Mouse (Mus musculus) liver, embryonic 12.5 days (tissue): ENCODE results near the gene Gm19935. TPM values are rescaled to one million over a fixed set of nuclear protein-coding genes. Genes with fewer than 3 reads are reported as not detected.

ENCODE experiments used
- ATAC-seq: fragments of 200-750 bp; cut with Nextera tagmentation; 2 replicates; pipeline ENCODE4 v1.8.0; 2017; ENCODE audit warnings: moderate number of reproducible peaks, mild to moderate bottlenecking, moderate library complexity
- H3K27ac ChIP-seq: fragments of 300-500 bp; sonication (generic); 2 replicates; pipeline ENCODE4 v1.5.1; 2016; ENCODE audit warnings: mild to moderate bottlenecking
- H3K27me3 ChIP-seq: fragments of 300-500 bp; sonication (generic); replicated peaks from 2 replicates; pipeline ENCODE4 v1.6.1; 2016; ENCODE audit warnings: mild to moderate bottlenecking, moderate library complexity
- H3K36me3 ChIP-seq: fragments of 300-500 bp; sonication (generic); 2 replicates; pipeline ENCODE4 v1.6.1; 2016; ENCODE audit warnings: mild to moderate bottlenecking, moderate library complexity
- H3K4me1 ChIP-seq: fragments of 300-500 bp; sonication (generic); 2 replicates; pipeline ENCODE4 v1.6.1; 2016
- H3K4me2 ChIP-seq: fragments of 300-500 bp; sonication (generic); 2 replicates; pipeline ENCODE4 v1.6.1; 2016; ENCODE audit warnings: mild to moderate bottlenecking, moderate library complexity
- H3K4me3 ChIP-seq: fragments of 300-500 bp; sonication (generic); 2 replicates; pipeline ENCODE4 v1.5.1; 2016; ENCODE audit warnings: mild to moderate bottlenecking, moderate library complexity
- H3K9ac ChIP-seq: fragments of 300-500 bp; sonication (generic); 2 replicates; pipeline ENCODE4 v1.6.1; 2016; ENCODE audit warnings: mild to moderate bottlenecking, moderate library complexity
- H3K9me3 ChIP-seq: fragments of 300-500 bp; sonication (generic); replicated peaks from 2 replicates; pipeline ENCODE4 v1.6.1; 2016; ENCODE audit warnings: mild to moderate bottlenecking, moderate library complexity
- WGBS: fragments of 180-500 bp; shearing (Covaris S2); methylation state at CpG from one replicate; pipeline ENCODE4 v1.1.7; 2016; ENCODE audit not compliant: insufficient replicate concordance; 5-methylcytosine and 5-hydroxymethylcytosine counted together
- polyA plus RNA-seq: library from polyadenylated mRNA; unstranded; fragments of >200 nt; fragmentation: Nextera tagmentation; extraction: Ambion mirVana; gene quantifications from 2 replicates; pipeline ENCODE4 v1.2.1, GENCODE M21; 2016

The Gm19935 gene
- polyA plus RNA-seq, 1 experiment from 2014 or later = not detected

- H3K36me3 ChIP-seq = no peaks in the 10 kb centered on the region
- 58% methylated on average over 9 of the region's 9 CpGs for WGBS
- no peak overlapping the region for H3K9ac ChIP-seq
- no peaks in the 10 kb centered on the region for H3K9me3 ChIP-seq
- H3K27ac ChIP-seq = no peak overlapping the region
- ATAC-seq = no peak
- H3K4me3 ChIP-seq = no peak overlapping the region
- no peak overlapping the region for H3K4me2 ChIP-seq
- H3K4me1 ChIP-seq = no peaks in the 10 kb centered on the region
- no peaks in the 10 kb centered on the region for H3K27me3 ChIP-seq
These were observed 27.2 kb upstream of the Gm19935 start for GRCm38 (mm10) chr8:90844179-90844967.

DNA sequence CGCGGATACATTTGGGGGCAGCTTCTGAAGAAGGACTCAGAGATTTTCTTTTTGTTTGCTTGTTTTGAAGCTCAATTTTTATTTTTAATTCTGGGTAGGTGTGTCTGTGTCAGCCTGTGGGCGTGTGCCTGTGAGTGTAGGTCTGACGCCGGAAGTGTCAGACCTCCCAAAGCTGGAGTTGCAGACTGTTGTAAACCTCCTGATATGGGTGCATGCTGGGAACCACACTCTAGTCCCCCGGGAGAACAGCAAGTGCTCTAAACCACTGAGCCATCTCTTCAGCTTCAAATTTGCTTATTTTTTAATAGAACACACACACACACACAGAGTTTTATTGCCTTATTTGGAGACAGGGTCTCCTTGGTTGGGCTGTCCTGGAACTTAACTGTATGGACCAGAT is 25.9 kb upstream of the Gm19935 start:
- H3K27ac ChIP-seq = no peak overlapping the region
- no peaks in the 10 kb centered on the region for H3K9me3 ChIP-seq
- 68% methylated on average over 6 of the region's 6 CpGs for WGBS
- H3K36me3 ChIP-seq = no peaks in the 10 kb centered on the region
- no peaks in the 10 kb centered on the region for H3K4me1 ChIP-seq
- no peaks in the 10 kb centered on the region for H3K27me3 ChIP-seq
- no peak for ATAC-seq
- H3K9ac ChIP-seq = no peak overlapping the region
- H3K4me2 ChIP-seq = no peak overlapping the region
- no peak overlapping the region for H3K4me3 ChIP-seq

DNA sequence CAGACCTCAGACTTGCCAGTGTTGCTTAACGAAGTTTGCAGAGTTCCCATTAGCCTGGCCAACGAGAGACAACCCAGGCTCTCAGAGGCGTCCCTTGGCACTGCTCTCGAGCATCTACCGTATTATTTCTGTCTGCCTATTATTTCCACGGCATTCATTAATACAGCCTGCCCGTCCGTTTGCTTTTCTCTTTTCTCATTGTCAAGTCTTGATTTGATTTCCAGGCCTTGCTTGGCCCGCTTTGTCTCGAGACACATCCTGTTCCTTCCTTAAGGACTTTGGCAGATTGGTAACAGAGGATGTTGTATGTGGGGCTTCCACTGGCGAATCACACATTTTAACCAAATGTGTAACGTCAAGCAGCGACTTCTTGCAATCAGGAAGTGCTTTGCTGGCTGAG is 24.1 kb upstream of the Gm19935 start:
- 59% methylated on average over 13 of the region's 13 CpGs for WGBS
- Histone ChIP-seq H3K4me3 (no peak overlapping the region), H3K9me3 (no peaks in the 10 kb centered on the region), H3K27me3 (no peaks in the 10 kb centered on the region), H3K4me2 (no peak overlapping the region), H3K4me1 (no peaks in the 10 kb centered on the region), H3K27ac (no peak overlapping the region), H3K9ac (no peak overlapping the region), H3K36me3 (no peaks in the 10 kb centered on the region)
- ATAC-seq = no peak

- no peaks in the 10 kb centered on the region for H3K27me3 ChIP-seq
- no peaks in the 10 kb centered on the region for H3K4me1 ChIP-seq
- no peak overlapping the region for H3K9ac ChIP-seq
- no peak overlapping the region for H3K4me2 ChIP-seq
- H3K9me3 ChIP-seq = no peaks in the 10 kb centered on the region
- no peak overlapping the region for H3K27ac ChIP-seq
- no peak for ATAC-seq
- WGBS = 51% methylated on average over 11 of the region's 11 CpGs
- H3K4me3 ChIP-seq = no peak overlapping the region
- H3K36me3 ChIP-seq = no peaks in the 10 kb centered on the region
These were observed 22.8 kb upstream of the Gm19935 start for GRCm38 (mm10) chr8:90839725-90840714.

DNA sequence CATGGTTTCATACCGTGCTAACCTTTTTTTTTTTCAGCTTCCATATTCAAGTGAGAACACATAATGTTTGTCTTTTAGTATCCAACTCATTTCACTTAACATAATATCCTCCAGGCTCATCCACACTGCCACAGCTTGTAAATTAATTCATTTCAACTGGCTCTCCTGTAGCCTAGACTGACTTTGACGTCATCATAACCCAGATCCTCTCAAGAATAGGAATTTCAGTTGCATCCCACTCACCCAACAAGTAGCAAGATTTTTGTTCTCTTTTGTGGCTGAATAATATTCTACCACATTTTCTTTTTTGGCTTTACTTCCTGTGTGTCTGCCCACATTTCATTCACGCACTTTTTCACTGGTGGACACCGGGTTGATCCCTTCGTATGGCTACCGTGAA is 20.2 kb upstream of the Gm19935 start:
- no peaks in the 10 kb centered on the region for H3K36me3 ChIP-seq
- H3K9me3 ChIP-seq = no peaks in the 10 kb centered on the region
- no peak for ATAC-seq
- H3K4me1 ChIP-seq = no peaks in the 10 kb centered on the region
- no peaks in the 10 kb centered on the region for H3K27me3 ChIP-seq
- H3K27ac ChIP-seq = no peak overlapping the region
- no peak overlapping the region for H3K4me3 ChIP-seq
- 83% methylated on average over 6 of the region's 6 CpGs for WGBS
- H3K9ac ChIP-seq = no peak overlapping the region
- no peak overlapping the region for H3K4me2 ChIP-seq

DNA sequence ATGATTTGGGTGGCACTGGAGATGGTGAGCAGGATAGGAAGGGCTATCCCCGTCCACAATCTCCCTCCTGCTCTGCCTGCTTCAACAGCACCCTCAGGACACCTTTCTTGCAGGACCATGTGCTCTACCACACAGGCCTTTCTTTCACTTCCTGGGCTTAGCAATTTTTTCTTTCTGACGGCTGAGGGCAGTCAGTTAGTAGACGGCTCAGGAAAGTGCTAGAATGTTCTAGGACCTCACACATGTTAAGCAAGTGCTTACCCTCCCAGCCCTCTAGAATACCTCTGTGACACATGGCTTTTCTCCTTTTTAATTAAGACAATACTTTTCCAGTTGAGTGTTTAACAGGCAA is 17.1 kb upstream of the Gm19935 start:
- Histone ChIP-seq H3K4me1 (peaks cover 10% of the 10 kb centered on the region), H3K4me3 (no peak overlapping the region), H3K4me2 (no peak overlapping the region), H3K9me3 (no peaks in the 10 kb centered on the region), H3K27ac (no peak overlapping the region), H3K27me3 (no peaks in the 10 kb centered on the region), H3K9ac (no peak overlapping the region), H3K36me3 (no peaks in the 10 kb centered on the region)
- no peak for ATAC-seq
- WGBS = 59% methylated on average over 3 of the region's 3 CpGs

- no peak overlapping the region for H3K27ac ChIP-seq
- 37% methylated on average over 6 of the region's 6 CpGs for WGBS
- no peak for ATAC-seq
- H3K36me3 ChIP-seq = no peaks in the 10 kb centered on the region
- no peak overlapping the region for H3K4me2 ChIP-seq
- no peak overlapping the region for H3K9ac ChIP-seq
- H3K4me1 ChIP-seq = peaks cover 15% of the 10 kb centered on the region
- no peaks in the 10 kb centered on the region for H3K9me3 ChIP-seq
- H3K4me3 ChIP-seq = no peak overlapping the region
- H3K27me3 ChIP-seq = no peaks in the 10 kb centered on the region
These were observed 16.6 kb upstream of the Gm19935 start for GRCm38 (mm10) chr8:90833628-90834320.

GRCm38 (mm10) chr8:90832576-90833289 is 15.5 kb upstream of the Gm19935 start:
- no peaks in the 10 kb centered on the region for H3K27me3 ChIP-seq
- H3K27ac ChIP-seq = no peak overlapping the region
- no peaks in the 10 kb centered on the region for H3K36me3 ChIP-seq
- H3K9ac ChIP-seq = no peak overlapping the region
- no peak overlapping the region for H3K4me2 ChIP-seq
- WGBS = 31% methylated on average over 5 of the region's 5 CpGs
- no peak overlapping the region for H3K4me3 ChIP-seq
- H3K9me3 ChIP-seq = no peaks in the 10 kb centered on the region
- H3K4me1 ChIP-seq = peaks cover 24% of the 10 kb centered on the region
- ATAC-seq = no peak

- 66% methylated on average over 8 of the region's 8 CpGs for whole genome bisulfite sequencing
- H3K36me3 ChIP-seq = no peaks in the 10 kb centered on the region
- ATAC-seq = no peak
- H3K9ac ChIP-seq = no peak overlapping the region
- peaks cover 24% of the 10 kb centered on the region for H3K4me1 ChIP-seq
- no peak overlapping the region for H3K27ac ChIP-seq
- no peaks in the 10 kb centered on the region for H3K9me3 ChIP-seq
- no peak overlapping the region for H3K4me2 ChIP-seq
- no peak overlapping the region for H3K4me3 ChIP-seq
- H3K27me3 ChIP-seq = no peaks in the 10 kb centered on the region
These were observed 13.8 kb upstream of the Gm19935 start for GRCm38 (mm10) chr8:90830980-90831379.

DNA sequence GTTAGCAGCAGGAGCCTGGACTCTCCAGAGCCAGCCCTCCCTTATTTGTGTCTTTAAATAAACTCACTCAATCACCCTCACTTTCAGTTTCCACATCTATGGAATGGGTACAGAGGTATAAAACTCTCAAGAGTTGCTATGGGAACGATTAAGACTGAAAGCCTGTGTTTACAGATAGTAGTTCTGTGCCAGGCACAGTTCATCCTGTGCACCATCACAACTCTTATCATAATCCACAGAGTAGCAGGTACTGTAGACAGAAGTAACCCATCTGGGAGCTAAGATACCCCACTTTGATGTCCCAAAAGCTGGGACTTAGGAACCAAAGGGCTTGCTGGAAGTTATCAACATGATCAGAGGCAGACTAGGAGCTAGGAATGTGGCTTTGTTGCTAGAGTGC is 12.6 kb upstream of the Gm19935 start:
- Histone ChIP-seq H3K9me3 (no peaks in the 10 kb centered on the region), H3K27ac (no peak overlapping the region), H3K4me1 (peaks cover 24% of the 10 kb centered on the region), H3K4me2 (peak overlapping the region; percentile 83), H3K4me3 (no peak overlapping the region), H3K9ac (no peak overlapping the region), H3K27me3 (no peaks in the 10 kb centered on the region), H3K36me3 (no peaks in the 10 kb centered on the region)
- ATAC-seq = peak; percentile 42
- WGBS = 42% methylated on average over 1 of the region's 1 CpGs

GRCm38 (mm10) chr8:90828987-90829740 is 12.0 kb upstream of the Gm19935 start:
- Histone ChIP-seq H3K4me2 (peak overlapping the region; percentile 83), H3K4me1 (peaks cover 24% of the 10 kb centered on the region), H3K4me3 (peak overlapping the region; percentile 54), H3K27ac (no peak overlapping the region), H3K9ac (peak overlapping the region; percentile 57; the same call in 1 of the 2 replicates), H3K36me3 (no peaks in the 10 kb centered on the region), H3K27me3 (no peaks in the 10 kb centered on the region), H3K9me3 (no peaks in the 10 kb centered on the region)
- ATAC-seq = peak; percentile 60
- 9% methylated on average over 11 of the region's 11 CpGs for WGBS
